Mouse (Mus musculus): Measurements from ENCODE around the gene Adcy1. TPM values are rescaled to one million over a fixed set of nuclear protein-coding genes. Genes with fewer than 3 reads are reported as not detected.

Gene Adcy1
- total RNA-seq (2023): not detected

GRCm38 (mm10) chr11:7063001-7063584 lies at the start of gene Adcy1:
Gene Adcy1, plus strand, starts transcription at chr11:7063489.

GRCm38 (mm10) chr11:7188469-7188868 lies 125.2 kb downstream of the Adcy1 start, which contains the start of gene Gm11985:
Gene Gm11985, minus strand, starts transcription at chr11:7188569.

GRCm38 (mm10) chr11:7197491-7197941 lies 134.2 kb downstream of the Adcy1 start, which contains the start of gene Igfbp1:
Gene Igfbp1, plus strand, starts transcription at chr11:7197782.

GRCm38 (mm10) chr11:7213501-7214341 lies 150.4 kb downstream of the Adcy1 start, which contains the start of gene Igfbp3:
Gene Igfbp3, minus strand, starts transcription at chr11:7213923.

Other genes starting within 250 kb of the Adcy1 start
- not detected for gene Gm11983, start 225.8 kb upstream of the Adcy1 start, total RNA-seq (2023)
- gene Gm11985, start 125.1 kb downstream of the Adcy1 start, total RNA-seq (2023): not detected
- gene Igfbp1, start 134.3 kb downstream of the Adcy1 start, total RNA-seq (2023): not detected
- gene Igfbp3, start 150.4 kb downstream of the Adcy1 start, total RNA-seq (2023): under 1 TPM; 0.39 to 0.52 TPM

All from monocyte, adult 59 days (primary cell).